Mouse (Mus musculus) liver, embryonic 11.5 days (tissue): ENCODE data around the gene Pip4k2c. TPM values are rescaled to one million over a fixed set of nuclear protein-coding genes. Genes with fewer than 3 reads are reported as not detected.

Experiments used
- ATAC-seq: fragments of 200-750 bp; cut with Nextera tagmentation; replicated peaks from 2 replicates; pipeline ENCODE4 v1.8.0; 2017; ENCODE audit warnings: moderate number of reproducible peaks, mild to moderate bottlenecking, moderate TSS enrichment, moderate library complexity; ENCODE audit not compliant: low FRiP score
- DNase-seq: peaks from one replicate; pipeline ENCODE4 v3.0.0-alpha.2; 2017; ENCODE audit warnings: low spot score
- H3K27ac ChIP-seq: fragments of 300-500 bp; sonication (generic); 2 replicates; pipeline ENCODE4 v1.5.1; 2014; ENCODE audit warnings: mild to moderate bottlenecking, low read depth, low read length, control low read depth
- H3K27me3 ChIP-seq: fragments of 300-500 bp; sonication (generic); replicated peaks from 2 replicates; pipeline ENCODE4 v1.6.1; 2014; ENCODE audit warnings: low read length, mixed read lengths; ENCODE audit not compliant: control insufficient read depth, insufficient read depth
- H3K36me3 ChIP-seq: fragments of 300-500 bp; sonication (generic); 2 replicates; pipeline ENCODE4 v1.6.1; 2014; ENCODE audit warnings: mild to moderate bottlenecking, low read length, moderate library complexity, mixed read lengths; ENCODE audit not compliant: control insufficient read depth, insufficient read depth
- H3K4me1 ChIP-seq: fragments of 300-500 bp; sonication (generic); replicated peaks from 2 replicates; pipeline ENCODE4 v1.6.1; 2014; ENCODE audit warnings: low read length, mixed read lengths; ENCODE audit not compliant: control insufficient read depth, insufficient read depth
- H3K4me2 ChIP-seq: fragments of 300-500 bp; sonication (generic); 2 replicates; pipeline ENCODE4 v1.6.1; 2014; ENCODE audit warnings: mild to moderate bottlenecking, control low read depth, moderate library complexity
- H3K4me3 ChIP-seq: fragments of 300-500 bp; sonication (generic); 2 replicates; pipeline ENCODE4 v1.5.1; 2014; ENCODE audit warnings: low read depth, low read length, control low read depth
- H3K9ac ChIP-seq: fragments of 300-500 bp; sonication (generic); 2 replicates; pipeline ENCODE4 v1.6.1; 2014; ENCODE audit warnings: low read depth, low read length, control low read depth
- H3K9me3 ChIP-seq: fragments of 300-500 bp; sonication (generic); 2 replicates; pipeline ENCODE4 v1.6.1; 2016; ENCODE audit warnings: low read length, inconsistent platforms, mixed read lengths; ENCODE audit not compliant: control insufficient read depth
- WGBS: fragments of 180-500 bp; shearing (Covaris S2); extraction: QIAGEN DNeasy Blood & Tissue Kit; methylation state at CpG from one replicate; pipeline ENCODE4 v1.1.7; 2014; 5-methylcytosine and 5-hydroxymethylcytosine counted together
- polyA plus RNA-seq: library from polyadenylated mRNA; unstranded; fragments of >200 nt; fragmentation: Nextera tagmentation; extraction: Ambion mirVana; gene quantifications from 2 replicates; pipeline ENCODE4 v1.2.1, GENCODE M21; 2014

The Pip4k2c gene
- polyA plus RNA-seq, 1 experiment from 2014 or later = 43.4 TPM

- Histone ChIP-seq H3K4me3 (no peak overlapping the region), H3K9me3 (no peaks in the 10 kb centered on the region), H3K36me3 (no peaks in the 10 kb centered on the region), H3K9ac (no peak overlapping the region), H3K4me1 (peaks cover 7% of the 10 kb centered on the region), H3K27ac (no peak overlapping the region), H3K27me3 (no peaks in the 10 kb centered on the region), H3K4me2 (no peak overlapping the region)
- ATAC-seq (no peak), DNase-seq (no peak)
- 90% methylated on average over 11 of the region's 11 CpGs for WGBS
Observed at GRCm38 (mm10) chr10:127216456-127216855, 5.1 kb upstream of the Pip4k2c start.

- Histone ChIP-seq H3K4me3 (no peak overlapping the region), H3K9me3 (no peaks in the 10 kb centered on the region), H3K4me1 (peaks cover 20% of the 10 kb centered on the region), H3K4me2 (no peak overlapping the region), H3K9ac (no peak overlapping the region; the same call in 1 of the 2 replicates), H3K36me3 (0 out of 2 replicates have a peak, but pooled peaks cover under 1% of the 10 kb centered on the region), H3K27ac (peak overlapping the region; percentile 32; the same call in 1 of the 2 replicates), H3K27me3 (no peaks in the 10 kb centered on the region)
- DNase-seq = no peak
- ATAC-seq = no peak
- 56% methylated on average over 1 of the region's 1 CpGs for WGBS
Observed at GRCm38 (mm10) chr10:127214422-127214803, 3.0 kb upstream of the Pip4k2c start.

- Histone ChIP-seq H3K27ac (no peak overlapping the region), H3K36me3 (0 out of 2 replicates have a peak, but pooled peaks cover 2% of the 10 kb centered on the region), H3K9ac (no peak overlapping the region; the same call in 1 of the 2 replicates), H3K4me3 (no peak overlapping the region), H3K4me1 (peaks cover 22% of the 10 kb centered on the region), H3K9me3 (no peaks in the 10 kb centered on the region), H3K27me3 (no peaks in the 10 kb centered on the region), H3K4me2 (no peak overlapping the region)
- no peak for DNase-seq
- ATAC-seq = no peak
- WGBS = 80% methylated on average over 13 of the region's 13 CpGs
Observed at GRCm38 (mm10) chr10:127213704-127214421, 2.5 kb upstream of the Pip4k2c start.

GRCm38 (mm10) chr10:127213272-127213671, 1.9 kb upstream of the Pip4k2c start:
- no peak overlapping the region for H3K4me3 ChIP-seq
- ATAC-seq (no peak), DNase-seq (no peak)
- peaks cover 22% of the 10 kb centered on the region for H3K4me1 ChIP-seq
- no peak overlapping the region for H3K9ac ChIP-seq
- 87% methylated on average over 8 of the region's 8 CpGs for WGBS
- H3K9me3 ChIP-seq = no peaks in the 10 kb centered on the region
- 0 out of 2 replicates have a peak, but pooled peaks cover 2% of the 10 kb centered on the region for H3K36me3 ChIP-seq
- no peak overlapping the region for H3K4me2 ChIP-seq
- H3K27ac ChIP-seq = no peak overlapping the region
- no peaks in the 10 kb centered on the region for H3K27me3 ChIP-seq

- ATAC-seq (peak; percentile 62), DNase-seq (peak; percentile 60)
- Histone ChIP-seq H3K4me2 (peak overlapping the region; percentile 94), H3K4me1 (peaks cover 30% of the 10 kb centered on the region), H3K9ac (peak overlapping the region; percentile 92), H3K27ac (peak overlapping the region; percentile 84), H3K27me3 (no peaks in the 10 kb centered on the region), H3K36me3 (peaks cover 8% of the 10 kb centered on the region; the same call in 1 of the 2 replicates), H3K4me3 (peak overlapping the region; percentile 95), H3K9me3 (no peaks in the 10 kb centered on the region)
- WGBS = under 1% methylated on average over 25 of the region's 25 CpGs
Observed at GRCm38 (mm10) chr10:127210961-127211405, 402 bp downstream of the Pip4k2c start.

- H3K4me3 ChIP-seq = peak overlapping the region; percentile 95
- 66% methylated on average over 13 of the region's 13 CpGs for WGBS
- H3K9me3 ChIP-seq = no peaks in the 10 kb centered on the region
- H3K27me3 ChIP-seq = no peaks in the 10 kb centered on the region
- H3K4me2 ChIP-seq = peak overlapping the region; percentile 94
- H3K4me1 ChIP-seq = peaks cover 35% of the 10 kb centered on the region
- peak overlapping the region; percentile 92 for H3K9ac ChIP-seq
- peak overlapping the region; percentile 84 for H3K27ac ChIP-seq
- no peak for DNase-seq
- no peak for ATAC-seq
- H3K36me3 ChIP-seq = peaks cover 11% of the 10 kb centered on the region
Observed at GRCm38 (mm10) chr10:127209928-127210570, 1.3 kb downstream of the Pip4k2c start.

- Histone ChIP-seq H3K9ac (no peak overlapping the region), H3K4me3 (peak overlapping the region; percentile 95; the same call in 1 of the 2 replicates), H3K27me3 (no peaks in the 10 kb centered on the region), H3K27ac (peak overlapping the region; percentile 13; the same call in 1 of the 2 replicates), H3K4me2 (peak overlapping the region; percentile 94; the same call in 1 of the 2 replicates), H3K9me3 (no peaks in the 10 kb centered on the region), H3K4me1 (peaks cover 38% of the 10 kb centered on the region), H3K36me3 (peaks cover 20% of the 10 kb centered on the region)
- no peak for DNase-seq
- WGBS = 81% methylated on average over 4 of the region's 4 CpGs
- ATAC-seq = no peak
Observed at GRCm38 (mm10) chr10:127208921-127209320, 2.5 kb downstream of the Pip4k2c start.

- Histone ChIP-seq H3K9ac (peak overlapping the region; percentile 74), H3K27ac (peak overlapping the region; percentile 100), H3K9me3 (no peaks in the 10 kb centered on the region), H3K4me1 (peaks cover 49% of the 10 kb centered on the region), H3K36me3 (peaks cover 36% of the 10 kb centered on the region), H3K4me3 (peak overlapping the region; percentile 37), H3K4me2 (peak overlapping the region; percentile 65), H3K27me3 (no peaks in the 10 kb centered on the region)
- 38% methylated on average over 10 of the region's 10 CpGs for WGBS
- DNase-seq (peak; percentile 66), ATAC-seq (peak; percentile 93)
Observed at GRCm38 (mm10) chr10:127205373-127205772, 6.0 kb downstream of the Pip4k2c start.
